Mouse (Mus musculus) G1E-ER4 (cell line): ENCODE data around the gene Slc22a3. TPM values are rescaled to one million over a fixed set of nuclear protein-coding genes. Genes with fewer than 3 reads are reported as not detected.

ENCODE experiments used
- GATA1 ChIP-seq: IDR thresholded peaks from one replicate; pipeline ENCODE4 v1.8.0; 2012; ENCODE audit warnings: low read length, inconsistent platforms
- polyA plus RNA-seq: library from polyadenylated mRNA; stranded (reverse); fragments of >175 nt; gene quantifications from 2 replicates; pipeline ENCODE4 v1.2.3, GENCODE M21; 2012

The Slc22a3 gene
- polyA plus RNA-seq, 1 experiment: not detected

DNA sequence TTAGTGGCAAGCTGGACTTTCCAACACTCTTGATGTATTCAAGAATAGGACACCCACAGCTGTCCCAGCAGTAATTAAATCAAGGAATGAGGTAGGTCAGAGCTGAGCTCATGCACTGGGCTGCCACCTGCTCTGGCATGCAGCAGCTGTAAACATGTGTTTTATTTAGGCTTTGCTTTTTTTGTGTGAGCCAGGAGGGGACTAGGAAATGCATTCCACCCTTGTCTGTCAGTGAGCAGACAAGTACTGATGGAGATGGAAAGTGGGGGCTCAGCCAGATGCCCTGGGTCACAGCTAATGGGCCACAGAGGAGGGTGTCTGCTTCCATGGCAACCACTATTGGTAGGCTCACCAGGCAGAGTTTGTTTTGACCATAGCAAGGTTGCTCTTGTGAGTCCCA lies 79.1 kb downstream of the Slc22a3 start:
- TF ChIP-seq GATA1: no peak

- TF ChIP-seq GATA1: no peak
Observed at GRCm38 (mm10) chr17:12427156-12427555, 80.3 kb downstream of the Slc22a3 start.

GRCm38 (mm10) chr17:12422143-12422542 lies 85.4 kb downstream of the Slc22a3 start:
- no peak for TF ChIP-seq GATA1

DNA sequence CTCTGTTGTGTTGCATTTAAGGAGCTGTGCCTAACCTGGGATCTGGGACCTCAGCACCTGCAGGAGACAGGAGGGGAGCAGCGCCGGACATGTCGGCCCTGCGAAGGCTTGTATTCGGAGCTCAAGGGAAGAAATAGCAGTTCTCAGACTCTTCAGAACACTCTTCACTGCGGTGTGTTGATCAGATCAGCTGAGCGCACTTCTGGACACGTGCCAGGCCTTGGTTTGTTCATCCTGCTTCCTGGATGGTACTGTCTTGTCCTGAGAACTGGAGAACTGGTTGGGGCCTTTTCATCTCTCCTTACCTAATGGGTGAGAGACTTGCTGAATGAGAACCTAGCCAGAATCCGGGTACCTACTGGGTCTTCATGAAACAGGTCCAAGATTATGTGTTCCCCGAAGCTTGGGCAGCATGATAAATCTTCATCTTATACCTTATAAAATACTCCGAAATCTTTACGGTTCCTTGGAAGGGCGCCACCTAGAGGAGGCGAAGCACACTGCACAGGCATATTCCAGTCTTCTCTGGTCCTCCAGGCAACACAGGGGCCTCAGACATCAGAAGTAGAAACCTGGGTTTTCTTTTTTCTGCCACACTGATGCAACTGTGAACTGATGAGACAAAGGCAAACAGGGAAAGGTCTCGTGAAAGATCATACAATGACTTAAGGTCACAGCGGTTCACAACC lies 86.5 kb downstream of the Slc22a3 start:
- TF ChIP-seq GATA1: no peak

GRCm38 (mm10) chr17:12419491-12420079 lies 87.9 kb downstream of the Slc22a3 start:
- TF ChIP-seq GATA1: no peak

- no peak for TF ChIP-seq GATA1
Observed at GRCm38 (mm10) chr17:12416250-12416895, 91.1 kb downstream of the Slc22a3 start.

DNA sequence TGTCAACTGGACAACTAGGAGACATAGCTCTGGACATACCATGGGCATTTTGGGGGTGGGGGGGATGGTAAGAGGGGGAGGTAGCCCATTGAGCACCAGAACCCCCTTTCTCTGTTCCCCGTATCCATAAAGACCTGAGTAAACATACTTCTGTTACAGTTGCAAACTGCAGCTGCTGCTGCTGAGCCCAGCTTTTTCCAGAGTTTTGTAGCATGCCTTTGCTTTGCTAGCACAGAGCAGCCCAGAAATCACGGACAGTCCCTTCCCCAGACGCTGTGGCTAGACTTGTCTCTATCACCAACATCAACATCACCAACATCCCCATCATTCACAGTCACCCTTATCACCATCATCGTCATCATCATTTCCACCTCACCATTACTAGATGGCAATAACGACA lies 91.8 kb downstream of the Slc22a3 start:
- no peak for TF ChIP-seq GATA1

GRCm38 (mm10) chr17:12415031-12415735 lies 92.3 kb downstream of the Slc22a3 start:
- no peak for TF ChIP-seq GATA1

- TF ChIP-seq GATA1: no peak
Observed at GRCm38 (mm10) chr17:12412891-12413237, 94.6 kb downstream of the Slc22a3 start.

DNA sequence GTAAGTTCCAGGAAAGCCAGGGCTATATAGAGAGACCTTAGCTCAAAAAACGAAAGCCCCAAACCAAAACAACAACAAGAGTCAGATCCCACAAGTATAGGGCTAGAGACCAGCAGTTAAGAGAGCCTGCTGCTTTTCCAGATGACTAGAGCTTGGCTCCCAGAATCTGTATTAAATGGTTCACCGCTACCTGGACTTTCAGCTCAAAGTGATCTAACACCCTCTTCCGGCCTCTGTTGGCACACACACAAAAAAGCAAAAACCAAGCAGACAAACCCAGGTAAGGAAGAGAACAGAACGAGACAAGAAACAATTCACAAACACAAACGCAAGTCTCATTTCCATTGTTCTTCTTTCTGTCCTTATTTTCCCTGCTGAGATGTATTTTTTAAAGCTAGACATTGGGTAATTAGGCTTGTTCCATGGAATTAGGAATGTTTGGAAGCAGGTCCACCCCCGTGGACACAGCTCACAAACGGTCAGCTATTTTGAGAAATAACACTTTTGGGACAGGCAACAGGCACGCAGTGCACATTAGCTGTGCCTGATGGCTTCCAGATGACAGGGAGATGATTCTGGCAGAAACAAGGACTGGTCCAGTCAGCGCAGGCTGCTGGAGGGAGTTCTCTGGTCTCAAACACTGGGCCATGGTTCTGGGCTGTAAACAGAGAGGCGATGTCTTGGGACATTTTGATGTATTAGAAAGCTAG lies 95.2 kb downstream of the Slc22a3 start:
- TF ChIP-seq GATA1: no peak

DNA sequence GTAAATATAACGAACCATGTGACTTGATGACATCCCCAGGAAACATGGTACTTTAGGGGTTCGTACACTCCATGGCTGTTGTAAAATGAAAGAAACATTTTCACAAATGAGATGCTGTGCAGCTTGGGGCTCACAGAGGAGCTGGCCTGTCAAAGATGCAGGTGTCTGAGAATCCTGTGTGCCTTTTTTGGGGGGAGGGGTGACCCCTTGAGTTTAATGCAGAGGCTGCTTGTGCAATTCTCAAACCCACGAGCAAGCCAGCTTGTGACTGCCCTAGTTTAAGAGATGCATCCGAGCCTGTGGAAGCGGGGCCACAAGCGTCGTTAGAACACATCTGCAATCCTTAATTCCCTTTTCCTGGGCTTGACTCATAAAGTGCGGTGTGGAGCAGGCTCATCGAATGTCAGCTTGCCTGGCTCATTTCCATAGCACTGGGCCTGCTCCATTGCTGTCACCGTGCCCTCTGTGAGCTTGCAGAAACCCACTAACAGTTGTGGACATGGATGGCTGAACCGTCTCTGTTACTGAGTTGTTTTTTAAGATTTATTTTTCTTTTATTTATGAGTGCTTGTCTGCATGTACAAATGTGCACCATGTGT lies 98.1 kb downstream of the Slc22a3 start:
- no peak for TF ChIP-seq GATA1

DNA sequence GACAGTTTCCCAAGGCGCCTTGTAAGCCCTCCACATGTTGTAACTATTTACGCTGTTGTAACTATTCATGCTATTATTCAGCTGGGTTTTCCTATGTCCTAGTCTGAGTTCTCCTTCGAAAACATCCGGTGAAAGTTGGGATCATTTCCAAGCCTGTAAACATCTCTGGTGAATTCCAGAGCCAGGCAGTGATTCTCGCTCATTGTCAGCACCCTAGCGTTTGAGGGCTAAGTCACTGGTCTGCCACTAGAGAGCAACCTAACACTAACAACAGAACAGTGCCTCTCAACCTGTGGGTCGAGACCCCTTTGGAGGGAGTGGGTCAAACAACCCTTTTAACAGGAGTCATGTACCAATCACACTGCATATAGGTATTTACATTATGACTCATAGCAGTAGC lies 104.1 kb downstream of the Slc22a3 start:
- TF ChIP-seq GATA1: no peak

DNA sequence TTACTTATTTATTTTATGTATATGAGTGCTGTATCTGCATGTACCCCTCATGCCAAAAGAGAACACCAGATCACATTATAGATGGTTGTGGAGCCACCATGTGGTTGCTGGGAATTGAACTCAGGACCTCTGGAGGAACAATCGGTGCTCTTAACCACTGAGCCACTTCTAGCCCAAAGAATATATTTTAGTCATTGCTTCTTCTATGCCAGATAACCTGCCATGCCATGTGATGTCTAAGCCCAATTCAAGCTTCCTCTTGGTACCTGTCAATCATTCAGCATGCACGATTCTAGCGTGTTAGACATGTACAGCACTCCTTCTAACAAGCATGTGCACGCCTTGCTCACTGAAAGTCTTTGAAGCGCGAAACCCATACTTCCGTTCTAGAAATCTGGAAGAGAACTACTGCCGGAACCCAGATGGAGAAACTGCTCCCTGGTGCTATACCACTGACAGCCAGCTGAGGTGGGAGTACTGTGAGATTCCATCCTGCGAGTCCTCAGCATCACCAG lies 111.3 kb downstream of the Slc22a3 start:
- no peak for TF ChIP-seq GATA1

DNA sequence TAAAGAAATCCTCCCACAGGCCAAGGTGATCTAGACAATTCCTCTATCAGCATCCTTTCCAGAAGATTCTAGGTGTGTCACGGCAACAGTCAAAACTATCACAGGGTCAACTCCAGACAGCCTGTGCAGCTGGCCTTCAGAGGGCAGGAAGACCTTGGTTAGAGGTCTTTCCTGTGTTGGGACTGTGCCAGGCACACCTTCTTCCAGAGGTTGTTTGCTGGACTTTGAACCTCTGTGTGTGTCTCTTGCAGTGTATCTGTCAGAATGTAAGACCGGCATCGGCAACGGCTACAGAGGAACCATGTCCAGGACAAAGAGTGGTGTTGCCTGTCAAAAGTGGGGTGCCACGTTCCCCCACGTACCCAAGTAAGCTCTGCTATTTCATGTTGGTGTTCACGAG lies 119.3 kb downstream of the Slc22a3 start:
- TF ChIP-seq GATA1: no peak

DNA sequence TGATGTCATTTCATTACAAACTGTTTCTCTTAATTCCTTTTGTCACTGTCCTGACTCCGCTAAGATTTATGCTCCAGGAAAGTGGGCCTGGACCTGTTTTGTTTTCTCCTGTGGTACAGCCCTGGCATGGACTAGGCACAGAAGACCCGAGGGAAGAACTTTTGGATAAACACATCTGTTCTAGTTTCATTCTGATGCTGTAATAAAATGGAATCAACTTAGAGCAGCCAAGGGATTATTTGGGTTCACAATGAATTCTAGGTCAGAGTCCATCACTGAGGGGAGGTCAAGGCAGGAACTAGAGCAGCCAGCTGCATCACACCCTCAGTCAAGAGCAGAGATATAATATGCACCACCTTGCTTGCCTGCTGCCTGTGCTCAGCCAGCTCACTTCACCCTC lies 119.7 kb downstream of the Slc22a3 start:
- no peak for TF ChIP-seq GATA1
